Mouse (Mus musculus) neural tube, embryonic 15.5 days (tissue): ENCODE measurements around the gene Dip2c. TPM values are rescaled to one million over a fixed set of nuclear protein-coding genes. Genes with fewer than 3 reads are reported as not detected.

ENCODE experiments used
- ATAC-seq: fragments of 200-750 bp; cut with Nextera tagmentation; 2 replicates; pipeline ENCODE4 v1.8.0; 2017; ENCODE audit warnings: mild to moderate bottlenecking, moderate TSS enrichment, moderate library complexity; ENCODE audit not compliant: low FRiP score
- H3K27ac ChIP-seq: fragments of 300-500 bp; sonication (generic); replicated peaks from 2 replicates; pipeline ENCODE4 v1.5.1; 2015; ENCODE audit warnings: mild to moderate bottlenecking, inconsistent platforms
- H3K27me3 ChIP-seq: fragments of 300-500 bp; sonication (generic); replicated peaks from 2 replicates; pipeline ENCODE4 v1.6.1; 2015; ENCODE audit warnings: inconsistent platforms
- H3K36me3 ChIP-seq: fragments of 300-500 bp; sonication (generic); 2 replicates; pipeline ENCODE4 v1.6.1; 2015; ENCODE audit warnings: inconsistent platforms
- H3K4me1 ChIP-seq: fragments of 300-500 bp; sonication (generic); 2 replicates; pipeline ENCODE4 v1.6.1; 2015; ENCODE audit warnings: inconsistent platforms
- H3K4me2 ChIP-seq: fragments of 300-500 bp; sonication (generic); 2 replicates; pipeline ENCODE4 v1.6.1; 2015; ENCODE audit warnings: inconsistent platforms, mild to moderate bottlenecking, moderate library complexity
- H3K4me3 ChIP-seq: fragments of 300-500 bp; sonication (generic); replicated peaks from 2 replicates; pipeline ENCODE4 v1.5.1; 2015; ENCODE audit warnings: mild to moderate bottlenecking, inconsistent platforms
- H3K9ac ChIP-seq: fragments of 300-500 bp; sonication (generic); replicated peaks from 2 replicates; pipeline ENCODE4 v1.6.1; 2015; ENCODE audit warnings: mild to moderate bottlenecking, inconsistent platforms
- H3K9me3 ChIP-seq: fragments of 300-500 bp; sonication (generic); replicated peaks from 2 replicates; pipeline ENCODE4 v1.6.1; 2016; ENCODE audit warnings: inconsistent platforms
- WGBS: fragments of 180-500 bp; shearing (Covaris S2); methylation state at CpG from one replicate; pipeline ENCODE4 v1.1.7; 2015; ENCODE audit warnings: mixed read lengths; 5-methylcytosine and 5-hydroxymethylcytosine counted together
- polyA plus RNA-seq: library from polyadenylated mRNA; unstranded; fragments of >200 nt; fragmentation: Nextera tagmentation; extraction: Ambion mirVana; gene quantifications from 2 replicates; pipeline ENCODE4 v1.2.1, GENCODE M21; 2015

Gene Dip2c
- polyA plus RNA-seq, 1 experiment from 2014 or later: 12.8 TPM

DNA sequence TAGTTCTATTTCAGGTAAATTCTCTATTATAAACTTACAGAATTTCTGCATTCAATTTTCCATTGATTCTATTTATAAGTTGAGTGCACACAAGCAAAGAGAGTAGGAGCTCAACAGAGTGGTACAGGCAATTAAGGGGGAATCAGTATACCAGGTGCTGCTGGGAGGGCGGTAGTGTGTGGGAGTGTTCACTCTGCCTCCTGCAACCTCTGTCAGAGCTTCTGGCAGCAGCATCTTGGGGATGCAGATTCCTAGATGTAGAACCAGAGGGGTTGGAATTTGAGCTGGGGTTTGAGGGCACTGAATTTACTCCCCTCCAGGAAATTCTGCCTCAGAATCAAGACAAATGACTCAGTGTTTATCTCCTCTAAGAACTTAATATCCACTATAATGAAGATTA lies 179.7 kb downstream of the Dip2c start:
- ATAC-seq: no peak

DNA sequence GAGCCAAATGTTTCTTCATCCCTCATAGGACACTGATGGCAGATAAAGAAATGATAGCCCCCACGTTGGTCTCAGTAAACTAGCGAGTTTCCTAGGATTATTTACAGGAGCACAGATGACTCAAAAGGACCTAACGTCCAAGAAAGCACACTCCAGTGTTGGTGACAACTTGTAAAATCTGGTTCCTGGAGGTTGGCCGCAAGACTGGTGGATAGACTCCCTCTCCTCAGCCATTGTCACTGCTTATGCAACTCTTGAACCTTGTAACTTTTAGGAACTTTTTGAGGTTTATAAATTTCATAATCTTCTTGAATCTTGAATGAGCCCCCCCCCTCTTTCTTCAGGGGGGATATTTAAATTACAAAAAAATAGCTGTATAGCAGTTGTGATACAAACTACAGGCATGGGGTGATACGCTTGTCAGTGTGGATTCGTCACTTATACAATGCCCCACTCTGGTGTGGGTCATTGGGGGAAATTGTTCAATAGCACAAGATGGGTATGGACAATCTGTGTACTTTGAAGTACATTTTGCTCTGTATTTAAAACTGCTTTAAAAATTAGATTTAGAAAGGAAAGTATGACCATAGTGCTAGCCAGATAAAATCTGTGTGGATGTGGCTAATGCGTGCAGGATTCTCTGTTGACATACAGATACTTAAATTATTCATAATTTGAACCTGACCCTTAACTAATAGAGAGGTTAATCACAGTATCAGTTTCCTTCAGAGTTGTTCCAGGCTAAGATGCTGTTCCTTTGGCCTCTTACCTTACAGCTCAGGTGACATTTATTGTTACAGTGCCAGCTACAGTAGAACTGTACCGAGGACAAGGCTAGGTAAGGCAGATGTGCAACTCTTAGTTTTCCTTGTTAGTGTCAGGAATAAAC lies 181.3 kb downstream of the Dip2c start:
- H3K4me1 ChIP-seq: peaks cover 6% of the 10 kb centered on the region
- no peak overlapping the region for H3K4me3 ChIP-seq
- ATAC-seq: no peak
- no peaks in the 10 kb centered on the region for H3K36me3 ChIP-seq
- no peaks in the 10 kb centered on the region for H3K27me3 ChIP-seq
- no peak overlapping the region for H3K27ac ChIP-seq
- H3K9ac ChIP-seq: no peak overlapping the region
- no peaks in the 10 kb centered on the region for H3K9me3 ChIP-seq
- no peak overlapping the region for H3K4me2 ChIP-seq
- 88% methylated on average over 8 of the region's 8 CpGs for WGBS

More for the DNA sequence above, 179.7 kb downstream of the Dip2c start:
- WGBS: 71% methylated on average over 1 of the region's 1 CpGs
- no peaks in the 10 kb centered on the region for H3K27me3 ChIP-seq
- peaks cover 6% of the 10 kb centered on the region for H3K4me1 ChIP-seq
- no peak overlapping the region for H3K4me3 ChIP-seq
- no peaks in the 10 kb centered on the region for H3K36me3 ChIP-seq
- no peak overlapping the region for H3K27ac ChIP-seq
- no peak overlapping the region for H3K4me2 ChIP-seq
- H3K9me3 ChIP-seq: no peaks in the 10 kb centered on the region
- no peak overlapping the region for H3K9ac ChIP-seq

DNA sequence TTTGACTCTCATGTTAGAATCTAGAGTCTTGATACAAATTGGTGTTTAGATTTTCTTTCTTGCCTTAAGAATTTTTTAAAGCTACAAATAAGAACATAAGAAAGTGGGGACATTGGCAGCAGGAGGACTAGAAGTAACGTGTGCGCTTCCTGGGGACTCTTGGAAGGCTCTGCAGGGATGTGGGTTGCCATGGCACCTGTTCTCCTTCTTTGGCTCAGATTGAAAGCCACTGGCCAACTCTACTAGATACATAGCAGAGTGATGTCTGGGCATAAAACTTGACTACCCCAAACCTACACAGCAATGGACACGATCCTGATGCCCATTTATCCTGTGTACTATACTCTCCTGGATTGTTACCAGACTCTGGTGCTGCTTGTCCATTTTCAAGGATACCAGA lies 188.1 kb downstream of the Dip2c start:
- H3K9ac ChIP-seq: no peak overlapping the region
- no peak for ATAC-seq

DNA sequence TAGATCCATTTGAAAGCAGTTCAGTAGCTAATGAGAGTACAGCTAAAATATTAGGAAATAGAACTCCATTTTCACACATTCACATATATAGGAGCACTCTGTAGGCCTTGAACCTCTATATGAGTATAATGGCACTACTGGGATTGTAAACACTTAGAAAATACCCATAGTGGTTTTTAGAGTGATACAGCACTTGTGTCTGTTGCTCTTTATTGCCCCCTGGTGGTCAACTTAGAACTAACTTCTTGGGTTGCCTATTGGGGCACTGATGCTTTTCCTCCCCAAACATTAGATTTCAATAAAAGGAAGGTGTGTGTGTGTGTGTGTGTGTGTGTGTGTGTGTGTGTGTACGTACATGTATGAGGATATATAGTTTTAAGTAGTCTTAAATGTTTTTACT lies 190.9 kb downstream of the Dip2c start:
- no peak overlapping the region for H3K9ac ChIP-seq
- ATAC-seq: 0 out of 2 replicates have a peak, but pooled peaks have one; percentile 9
- no peaks in the 10 kb centered on the region for H3K27me3 ChIP-seq
- H3K4me2 ChIP-seq: no peak overlapping the region
- H3K9me3 ChIP-seq: no peaks in the 10 kb centered on the region
- no peak overlapping the region for H3K4me3 ChIP-seq
- no peak overlapping the region for H3K27ac ChIP-seq
- no peaks in the 10 kb centered on the region for H3K4me1 ChIP-seq
- WGBS: 26% methylated on average over 1 of the region's 1 CpGs
- H3K36me3 ChIP-seq: no peaks in the 10 kb centered on the region

More for the DNA sequence above, 188.1 kb downstream of the Dip2c start:
- no peak overlapping the region for H3K4me3 ChIP-seq
- H3K36me3 ChIP-seq: no peaks in the 10 kb centered on the region
- no peaks in the 10 kb centered on the region for H3K4me1 ChIP-seq
- 75% methylated on average over 3 of the region's 3 CpGs for WGBS
- H3K27ac ChIP-seq: no peak overlapping the region
- no peak overlapping the region for H3K4me2 ChIP-seq
- H3K9me3 ChIP-seq: no peaks in the 10 kb centered on the region
- no peaks in the 10 kb centered on the region for H3K27me3 ChIP-seq

DNA sequence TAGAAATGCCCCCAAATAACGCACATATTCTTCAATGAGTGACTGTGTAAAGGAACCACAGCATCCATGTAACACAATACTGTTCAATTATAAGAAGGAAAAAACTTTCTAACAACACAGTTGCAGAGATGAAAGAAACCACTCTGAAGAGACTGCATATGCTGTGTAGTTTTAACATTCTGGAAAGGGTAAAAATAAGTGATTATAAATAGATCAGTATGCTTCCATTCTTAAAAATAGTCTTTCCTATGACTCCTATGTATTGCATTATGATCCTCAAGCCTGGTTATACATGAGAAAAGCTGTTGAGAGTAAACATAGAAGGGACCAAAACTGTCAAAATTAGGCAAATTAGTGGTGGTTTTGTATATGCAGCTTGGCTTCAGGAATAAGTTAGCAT lies 197.1 kb downstream of the Dip2c start:
- no peaks in the 10 kb centered on the region for H3K9me3 ChIP-seq
- H3K4me2 ChIP-seq: no peak overlapping the region
- 93% methylated on average over 1 of the region's 1 CpGs for WGBS
- no peaks in the 10 kb centered on the region for H3K27me3 ChIP-seq
- H3K4me3 ChIP-seq: no peak overlapping the region
- no peaks in the 10 kb centered on the region for H3K4me1 ChIP-seq
- H3K9ac ChIP-seq: no peak overlapping the region
- ATAC-seq: no peak
- no peak overlapping the region for H3K27ac ChIP-seq
- no peaks in the 10 kb centered on the region for H3K36me3 ChIP-seq

DNA sequence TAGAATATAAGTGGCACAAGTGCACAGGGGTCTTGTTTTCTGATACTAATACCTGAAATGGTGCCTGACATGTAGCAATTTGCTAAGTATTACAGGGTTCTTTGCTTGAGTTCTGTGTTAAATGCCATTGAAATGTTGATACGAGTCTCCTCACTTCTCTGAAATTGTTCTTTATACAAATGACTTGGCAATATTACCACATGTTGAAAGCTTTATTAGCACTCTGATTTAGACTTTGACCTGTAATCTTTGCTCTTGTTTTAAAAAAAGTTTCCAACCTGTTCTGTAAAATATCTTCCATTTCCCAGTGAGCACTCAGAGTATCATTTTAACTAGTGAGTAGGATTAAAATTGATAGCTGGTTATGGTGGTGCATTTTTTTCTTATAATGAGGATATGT lies 205.4 kb downstream of the Dip2c start:
- WGBS: 73% methylated on average over 1 of the region's 1 CpGs

DNA sequence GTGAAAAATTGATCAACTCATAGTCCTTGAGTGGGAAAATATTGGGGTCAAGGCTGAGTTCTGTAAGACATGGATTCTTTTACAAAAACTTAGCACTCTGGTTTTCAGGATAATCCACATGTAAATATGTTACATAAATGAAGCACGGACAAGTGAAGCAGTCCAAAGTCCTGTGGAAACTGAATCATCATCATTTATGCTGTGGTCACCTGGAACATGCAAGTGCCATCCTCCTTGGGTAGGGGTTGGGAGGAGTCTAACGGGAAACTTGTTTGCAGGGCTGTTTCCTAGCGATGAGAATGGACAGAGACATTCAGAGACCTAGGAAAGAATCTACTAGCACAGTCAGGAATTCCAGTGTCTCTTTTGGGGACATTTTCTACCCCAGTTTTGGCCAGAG lies 213.4 kb downstream of the Dip2c start:
- Histone ChIP-seq H3K27me3 (no peaks in the 10 kb centered on the region), H3K4me1 (no peaks in the 10 kb centered on the region), H3K27ac (no peak overlapping the region), H3K4me2 (no peak overlapping the region), H3K9ac (no peak overlapping the region), H3K4me3 (no peak overlapping the region), H3K9me3 (no peaks in the 10 kb centered on the region), H3K36me3 (no peaks in the 10 kb centered on the region)
- WGBS: 84% methylated on average over 3 of the region's 3 CpGs
- no peak for ATAC-seq

More for the DNA sequence above, 205.4 kb downstream of the Dip2c start:
- no peak overlapping the region for H3K4me3 ChIP-seq
- H3K36me3 ChIP-seq: no peaks in the 10 kb centered on the region
- H3K9me3 ChIP-seq: no peaks in the 10 kb centered on the region
- 0 out of 2 replicates have a peak, but pooled peaks cover 3% of the 10 kb centered on the region for H3K4me1 ChIP-seq
- no peak overlapping the region for H3K9ac ChIP-seq
- no peak overlapping the region for H3K4me2 ChIP-seq
- H3K27me3 ChIP-seq: no peaks in the 10 kb centered on the region
- no peak for ATAC-seq
- H3K27ac ChIP-seq: no peak overlapping the region

DNA sequence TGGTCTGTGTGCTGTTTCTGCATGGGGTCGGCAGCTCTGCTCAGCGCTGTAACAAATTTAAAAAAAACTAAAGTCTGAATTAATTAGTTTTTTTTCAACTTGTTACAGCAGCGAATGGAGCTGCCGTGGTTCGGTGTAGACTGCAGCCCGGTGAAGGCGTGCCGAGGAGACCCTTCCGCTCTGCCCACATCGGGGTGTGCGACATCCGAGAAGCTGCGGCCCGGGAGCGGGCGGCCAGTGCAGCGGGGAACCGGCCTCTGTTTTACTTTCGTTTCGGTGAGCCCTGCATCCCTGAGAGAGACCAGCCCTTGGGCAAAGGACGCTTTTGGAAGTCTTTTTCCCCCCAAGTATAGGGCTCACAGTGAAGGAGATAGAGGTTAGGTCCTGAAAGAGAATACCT lies 218.4 kb downstream of the Dip2c start:
- Histone ChIP-seq H3K27ac (no peak overlapping the region), H3K4me1 (no peaks in the 10 kb centered on the region), H3K9me3 (no peaks in the 10 kb centered on the region), H3K36me3 (no peaks in the 10 kb centered on the region), H3K9ac (no peak overlapping the region), H3K27me3 (no peaks in the 10 kb centered on the region), H3K4me2 (peak overlapping the region; percentile 17), H3K4me3 (peak overlapping the region; percentile 6; the same call in 1 of the 2 replicates)
- 0 out of 2 replicates have a peak, but pooled peaks have one; percentile 45 for ATAC-seq
- WGBS: 70% methylated on average over 21 of the region's 21 CpGs

DNA sequence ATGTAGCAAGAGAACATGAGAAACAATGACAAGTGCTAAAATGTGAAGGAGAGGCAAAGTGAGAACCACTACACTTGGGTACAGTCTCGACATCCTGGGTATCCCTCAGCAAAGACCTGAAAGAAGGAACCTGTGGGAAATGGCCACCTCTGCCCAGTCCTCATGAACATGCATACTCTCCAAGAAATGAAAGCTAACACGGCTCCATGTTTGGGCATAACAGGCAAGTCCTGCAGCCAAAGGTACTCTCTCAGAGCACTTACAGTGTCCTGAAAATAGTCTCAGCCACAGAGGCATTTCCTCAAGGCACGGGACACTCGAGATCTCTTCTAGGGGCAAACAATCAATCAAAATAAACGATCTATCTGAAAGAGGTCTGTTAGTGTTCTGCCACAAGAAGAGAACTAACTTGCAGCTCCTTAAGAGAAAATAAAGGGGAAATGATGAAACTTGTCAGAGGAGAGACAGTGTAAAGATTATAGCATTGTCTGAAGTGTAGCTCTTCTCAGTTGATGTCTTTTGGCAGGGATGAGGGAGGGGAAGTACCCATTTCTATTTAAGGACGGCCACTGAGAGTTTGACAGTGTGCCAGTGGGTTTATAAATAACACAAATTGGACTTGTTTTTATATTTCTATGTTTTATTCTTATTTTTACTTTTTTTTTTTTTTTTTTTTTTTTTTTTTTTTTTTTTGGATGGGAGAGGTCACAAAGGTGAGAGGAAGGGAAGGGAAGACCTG lies 228.0 kb downstream of the Dip2c start:
- Histone ChIP-seq H3K9me3 (no peaks in the 10 kb centered on the region), H3K36me3 (no peaks in the 10 kb centered on the region), H3K4me2 (no peak overlapping the region), H3K27me3 (no peaks in the 10 kb centered on the region), H3K9ac (no peak overlapping the region), H3K4me1 (no peaks in the 10 kb centered on the region), H3K4me3 (no peak overlapping the region), H3K27ac (no peak overlapping the region)
- WGBS: 64% methylated on average over 6 of the region's 6 CpGs
- ATAC-seq: no peak

DNA sequence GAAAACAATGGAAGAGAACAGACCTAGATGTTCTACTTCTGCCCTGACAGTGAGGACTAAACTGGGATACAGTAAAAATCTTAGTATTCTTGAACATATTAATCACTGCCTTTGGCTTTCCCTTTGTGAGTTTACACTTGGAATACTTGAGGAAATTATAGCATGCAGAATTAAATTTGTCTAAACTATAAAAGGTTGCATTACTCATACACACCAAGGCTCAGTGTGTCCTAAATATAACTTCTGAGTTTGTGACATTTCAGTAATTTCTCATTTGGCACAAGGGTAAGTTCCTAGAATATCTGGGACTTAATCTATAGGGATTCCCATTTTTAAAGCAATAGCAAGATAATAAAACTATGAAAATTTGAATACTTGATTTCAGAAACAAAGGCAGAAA lies 262.2 kb downstream of the Dip2c start:
- no peaks in the 10 kb centered on the region for H3K27me3 ChIP-seq
- no peaks in the 10 kb centered on the region for H3K36me3 ChIP-seq
- H3K4me3 ChIP-seq: no peak overlapping the region
- H3K9ac ChIP-seq: no peak overlapping the region
- no peaks in the 10 kb centered on the region for H3K9me3 ChIP-seq
- H3K4me2 ChIP-seq: no peak overlapping the region
- H3K27ac ChIP-seq: no peak overlapping the region
- ATAC-seq: no peak
- H3K4me1 ChIP-seq: no peaks in the 10 kb centered on the region

DNA sequence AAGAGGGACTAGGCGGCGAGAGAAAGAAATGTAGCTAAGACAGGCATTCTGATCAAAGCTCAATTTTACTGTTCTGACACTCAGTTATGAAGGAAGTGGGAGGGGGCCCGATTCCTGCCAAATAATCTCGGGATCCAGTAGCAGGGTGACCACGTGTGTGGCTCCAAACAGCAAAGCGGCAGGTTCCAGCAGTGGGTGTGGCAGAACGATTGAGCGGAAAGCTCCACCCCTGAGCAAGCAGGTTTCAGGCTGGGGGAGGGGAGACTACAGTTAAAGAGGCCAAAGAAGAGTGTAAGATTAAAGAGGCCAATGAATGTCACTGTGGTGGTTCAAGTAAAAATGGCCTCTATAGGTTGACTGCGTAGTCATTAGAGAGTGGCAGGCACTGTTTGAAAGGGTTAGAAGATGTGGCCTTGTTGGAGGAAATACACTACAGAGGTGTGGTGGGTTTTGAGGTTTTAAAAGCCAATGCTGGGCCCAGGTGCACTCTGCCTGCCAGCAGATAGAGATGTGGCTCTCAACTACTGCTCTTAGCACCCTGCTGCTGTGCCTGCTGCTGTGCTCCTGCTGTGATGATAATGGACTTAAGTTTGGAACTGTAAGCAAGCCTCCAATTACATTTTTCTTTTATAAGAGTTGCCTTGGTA lies 271.5 kb downstream of the Dip2c start:
- H3K9ac ChIP-seq: no peak overlapping the region
- no peak overlapping the region for H3K4me2 ChIP-seq
- H3K4me1 ChIP-seq: peaks cover 5% of the 10 kb centered on the region; the same call in 1 of the 2 replicates
- no peak overlapping the region for H3K4me3 ChIP-seq
- no peaks in the 10 kb centered on the region for H3K9me3 ChIP-seq
- no peaks in the 10 kb centered on the region for H3K36me3 ChIP-seq
- no peak overlapping the region for H3K27ac ChIP-seq
- WGBS: 20% methylated on average over 9 of the region's 9 CpGs
- H3K27me3 ChIP-seq: no peaks in the 10 kb centered on the region
- no peak for ATAC-seq
